Mouse (Mus musculus) heart, postnatal 0 days (tissue): ENCODE measurements around the gene Tpx2. TPM values are rescaled to one million over a fixed set of nuclear protein-coding genes. Genes with fewer than 3 reads are reported as not detected.
A peak's percentile ranks its signal among the peaks of the same experiment; 100 is the strongest.

Experiments
- ATAC-seq: fragments of 200-750 bp; cut with Nextera tagmentation; 2 replicates; pipeline ENCODE4 v1.8.0; 2017; ENCODE audit warnings: low read depth, moderate number of reproducible peaks, moderate library complexity; ENCODE audit not compliant: insufficient read depth
- DNase-seq: peaks from one replicate; pipeline ENCODE4 v3.0.0-alpha.2; 2016; ENCODE audit warnings: low spot score
- H3K27ac ChIP-seq: fragments of 300-500 bp; sonication (generic); 2 replicates; pipeline ENCODE4 v1.5.1; 2014; ENCODE audit warnings: low read depth, mild to moderate bottlenecking
- H3K27me3 ChIP-seq: fragments of 300-500 bp; sonication (generic); 2 replicates; pipeline ENCODE4 v1.6.1; 2014; ENCODE audit warnings: low read length, mixed read lengths; ENCODE audit not compliant: control insufficient read depth, insufficient read depth
- H3K36me3 ChIP-seq: fragments of 300-500 bp; sonication (generic); replicated peaks from 2 replicates; pipeline ENCODE4 v1.6.1; 2014; ENCODE audit warnings: low read length, mixed read lengths; ENCODE audit not compliant: control insufficient read depth, insufficient read depth
- H3K4me1 ChIP-seq: fragments of 300-500 bp; sonication (generic); 2 replicates; pipeline ENCODE4 v1.6.1; 2014; ENCODE audit warnings: antibody characterized with exemption; ENCODE audit not compliant: control insufficient read depth, insufficient read depth
- H3K4me2 ChIP-seq: fragments of 300-500 bp; sonication (generic); 2 replicates; pipeline ENCODE4 v1.6.1; 2014; ENCODE audit warnings: low read depth, mild to moderate bottlenecking, low read length, moderate library complexity
- H3K4me3 ChIP-seq: fragments of 300-500 bp; sonication (generic); 2 replicates; pipeline ENCODE4 v1.5.1; 2014; ENCODE audit warnings: low read depth, low read length
- H3K9ac ChIP-seq: fragments of 300-500 bp; sonication (generic); replicated peaks from 2 replicates; pipeline ENCODE4 v1.6.1; 2014; ENCODE audit warnings: low read depth, low read length, mixed read lengths
- H3K9me3 ChIP-seq: fragments of 300-500 bp; sonication (generic); replicated peaks from 2 replicates; pipeline ENCODE4 v1.6.1; 2016; ENCODE audit warnings: low read length; ENCODE audit not compliant: control insufficient read depth
- CTCF ChIP-seq: IDR thresholded peaks from 2 replicates; pipeline ENCODE4 v1.5.1; 2016; ENCODE audit warnings: antibody characterized with exemption, control low read depth, low read depth
- EP300 ChIP-seq: IDR thresholded peaks from 2 replicates; pipeline ENCODE4 v1.6.1; 2016; ENCODE audit warnings: antibody characterized with exemption, low read depth
- WGBS: fragments of 180-500 bp; shearing (Covaris S2); extraction: QIAGEN DNeasy Blood & Tissue Kit; methylation state at CpG from one replicate; pipeline ENCODE4 v1.1.7; 2014; 5-methylcytosine and 5-hydroxymethylcytosine counted together
- polyA plus RNA-seq: library from polyadenylated mRNA; unstranded; fragments of >200 nt; fragmentation: Nextera tagmentation; extraction: Ambion mirVana; gene quantifications from 2 replicates; pipeline ENCODE4 v1.2.1, GENCODE M21; 2015
- total RNA-seq: library from RNA; depleted of rRNA; stranded (reverse); fragments of >200 nt; gene quantifications from 2 replicates; pipeline ENCODE4 v1.2.3, GENCODE M21; 2014; ENCODE audit warnings: low replicate concordance

The Tpx2 gene
- total and polyA plus RNA-seq, 2 experiments from 2014 or later, result 8.1 to 15.1 TPM

- Histone ChIP-seq H3K9ac (0 out of 2 replicates have a peak overlapping the region, but pooled peaks have one; percentile 2), H3K27me3 (no peaks in the 10 kb centered on the region), H3K36me3 (no peaks in the 10 kb centered on the region), H3K9me3 (no peaks in the 10 kb centered on the region), H3K4me3 (no peak overlapping the region), H3K4me1 (peaks cover 25% of the 10 kb centered on the region), H3K4me2 (no peak overlapping the region), H3K27ac (peak overlapping the region; percentile 62)
- 17% methylated on average over 6 of the region's 6 CpGs for WGBS
- ATAC-seq, result no peak
- TF ChIP-seq EP300 (no peak), CTCF (no peak)
- DNase-seq, result no peak
Measured at GRCm38 (mm10) chr2:152804408-152805110, 43.2 kb upstream of the Tpx2 start.

DNA sequence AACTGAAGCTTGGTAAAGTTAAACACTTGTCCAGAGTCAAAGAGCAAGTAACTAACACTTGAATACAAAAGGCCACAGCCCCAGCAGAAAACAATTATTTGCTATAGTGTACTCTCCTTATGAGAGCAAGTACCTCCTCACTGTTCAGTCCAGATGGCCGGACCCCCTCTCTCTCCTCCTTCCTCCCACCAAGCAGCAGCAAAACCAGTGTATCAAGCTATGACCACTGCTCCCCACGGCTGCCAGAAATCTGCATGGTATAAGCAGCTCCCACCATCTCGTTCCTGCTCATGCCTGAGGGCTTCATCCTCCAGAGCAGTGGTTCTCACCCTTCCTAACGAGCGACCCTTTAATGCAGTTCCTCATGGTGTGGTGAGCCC lies 42.7 kb upstream of the Tpx2 start:
- H3K27ac ChIP-seq, result peak overlapping the region; percentile 62
- no peak overlapping the region for H3K4me2 ChIP-seq
- ATAC-seq (no peak), DNase-seq (no peak)
- H3K36me3 ChIP-seq, result no peaks in the 10 kb centered on the region
- no peak overlapping the region for H3K4me3 ChIP-seq
- H3K4me1 ChIP-seq, result peaks cover 25% of the 10 kb centered on the region
- no peak for TF ChIP-seq EP300
- TF ChIP-seq CTCF, result no peak
- no peaks in the 10 kb centered on the region for H3K27me3 ChIP-seq
- 62% methylated on average over 5 of the region's 5 CpGs for WGBS
- H3K9ac ChIP-seq, result 0 out of 2 replicates have a peak overlapping the region, but pooled peaks have one; percentile 2
- H3K9me3 ChIP-seq, result no peaks in the 10 kb centered on the region

DNA sequence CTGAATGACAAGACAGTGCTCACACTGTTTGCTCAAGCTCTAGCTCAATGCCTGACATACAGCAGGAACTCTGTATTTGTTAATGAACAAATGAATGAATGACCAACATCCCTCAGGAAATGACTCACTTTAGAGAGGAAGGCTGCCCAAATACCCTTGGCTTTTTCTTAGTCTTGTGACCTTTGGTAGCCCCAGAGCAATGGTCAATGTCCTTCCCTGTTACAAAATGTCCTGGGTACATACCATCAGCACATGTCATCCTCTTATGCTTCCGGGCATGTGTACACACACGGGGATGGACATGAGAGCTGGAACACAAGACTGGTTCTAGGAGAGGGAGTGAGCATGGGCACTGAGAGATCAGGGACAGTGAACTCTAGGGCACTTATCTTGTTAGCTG lies 41.7 kb upstream of the Tpx2 start:
- H3K4me2 ChIP-seq, result no peak overlapping the region
- H3K4me3 ChIP-seq, result no peak overlapping the region
- peak; percentile 48 for DNase-seq
- no peaks in the 10 kb centered on the region for H3K27me3 ChIP-seq
- peak; percentile 62; the same call in 1 of the 2 replicates for ATAC-seq
- H3K9me3 ChIP-seq, result no peaks in the 10 kb centered on the region
- TF ChIP-seq EP300 (peak; percentile 60; the same call in 1 of the 2 replicates), CTCF (no peak)
- 18% methylated on average over 2 of the region's 2 CpGs for WGBS
- peaks cover 29% of the 10 kb centered on the region for H3K4me1 ChIP-seq
- H3K27ac ChIP-seq, result peak overlapping the region; percentile 62
- H3K36me3 ChIP-seq, result no peaks in the 10 kb centered on the region
- no peak overlapping the region for H3K9ac ChIP-seq

DNA sequence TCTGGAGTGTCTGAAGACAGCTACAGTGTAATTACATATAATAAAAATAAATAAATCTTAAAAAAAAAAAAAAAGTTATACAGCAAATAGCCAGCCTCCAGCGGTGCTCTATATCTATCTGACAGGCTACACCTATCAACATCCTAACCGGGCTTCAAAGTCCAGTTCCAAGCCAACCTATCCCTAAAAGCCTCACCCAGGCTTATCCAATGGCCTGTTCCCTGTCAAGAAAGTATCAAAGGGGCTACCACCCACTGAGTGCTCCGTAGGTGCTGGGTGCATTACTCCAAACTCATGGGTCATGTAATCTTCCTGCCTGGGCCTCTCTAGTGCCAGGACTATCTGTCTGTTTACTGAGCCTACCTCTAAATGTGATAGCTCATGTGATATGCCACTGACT lies 39.6 kb upstream of the Tpx2 start:
- Histone ChIP-seq H3K27me3 (no peaks in the 10 kb centered on the region), H3K27ac (no peak overlapping the region), H3K36me3 (no peaks in the 10 kb centered on the region), H3K4me1 (peaks cover 44% of the 10 kb centered on the region), H3K9me3 (no peaks in the 10 kb centered on the region), H3K4me3 (no peak overlapping the region), H3K4me2 (no peak overlapping the region), H3K9ac (no peak overlapping the region)
- WGBS, result 71% methylated on average over 3 of the region's 3 CpGs
- DNase-seq (no peak), ATAC-seq (no peak)
- TF ChIP-seq CTCF (no peak), EP300 (no peak)

- Histone ChIP-seq H3K9ac (no peak overlapping the region), H3K4me1 (peaks cover 40% of the 10 kb centered on the region), H3K27me3 (no peaks in the 10 kb centered on the region), H3K27ac (peak overlapping the region; percentile 4; the same call in 1 of the 2 replicates), H3K4me2 (no peak overlapping the region), H3K4me3 (no peak overlapping the region), H3K36me3 (no peaks in the 10 kb centered on the region), H3K9me3 (no peaks in the 10 kb centered on the region)
- WGBS, result 67% methylated on average over 5 of the region's 5 CpGs
- ATAC-seq (no peak), DNase-seq (no peak)
- TF ChIP-seq EP300 (no peak), CTCF (no peak)
Measured at GRCm38 (mm10) chr2:152810158-152810941, 37.4 kb upstream of the Tpx2 start.
